Mouse (Mus musculus): Measurements from ENCODE around the gene Rptor.

- TF ChIP-seq CTCF (IDR thresholded peaks at IDR 0.05; ENCODE audit: low read depth, low read length), result no peak
- no peak for TF ChIP-seq POLR2A (IDR thresholded peaks at IDR 0.05; ENCODE audit: extremely low read depth, insufficient read depth, low read length)
Observed at GRCm38 (mm10) chr11:119875685-119876084, 273.0 kb downstream of the Rptor start.

Data from liver, adult 2 months (tissue).